Mouse (Mus musculus): ENCODE measurements around the gene E130309D02Rik. TPM values are rescaled to one million over a fixed set of nuclear protein-coding genes. Genes with fewer than 3 reads are reported as not detected.

The E130309D02Rik gene
- total and polyA plus RNA-seq, 3 experiments, result 25.6 to 54.9 (median 36.4) TPM

DNA sequence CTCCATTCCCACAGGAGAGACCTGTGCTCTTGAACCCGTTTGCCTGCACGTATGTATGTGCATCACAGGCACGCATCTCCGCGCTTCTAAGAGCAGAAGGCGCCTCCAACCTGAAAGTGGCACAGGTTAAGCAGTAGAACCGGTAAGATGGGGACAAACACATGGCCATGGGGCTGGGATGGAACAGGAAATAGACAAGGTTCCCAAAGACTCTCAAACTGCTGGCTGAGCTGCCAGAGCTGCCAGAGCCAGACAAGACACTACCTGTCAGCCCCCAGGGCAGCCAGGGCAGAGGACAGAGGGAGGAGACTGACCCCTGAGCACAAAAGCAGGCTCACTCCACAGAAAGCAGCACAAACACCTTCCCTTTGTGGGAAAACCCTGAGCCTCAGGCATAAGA is 5.2 kb downstream of the E130309D02Rik start:
- no peak for DNase-seq

DNA sequence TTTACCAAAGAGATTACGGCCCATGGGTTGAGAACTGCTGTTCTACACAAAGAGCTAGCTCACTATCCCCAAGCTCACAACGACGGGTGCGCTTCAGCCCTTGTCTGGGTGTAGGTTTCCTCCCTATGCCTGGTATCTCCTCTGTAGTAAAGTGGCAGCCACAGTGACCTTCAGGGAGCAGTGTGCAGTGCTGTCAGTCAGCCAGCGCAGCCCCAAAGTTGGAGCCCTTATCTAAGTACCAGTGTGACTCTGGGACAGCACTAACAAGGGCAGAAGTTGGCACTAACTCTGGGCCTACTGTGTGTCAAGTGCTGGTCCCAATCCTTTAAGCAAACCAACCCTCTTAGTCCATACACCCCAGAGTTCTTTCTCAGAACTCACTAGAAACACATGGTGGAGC is 6.3 kb downstream of the E130309D02Rik start:
- DNase-seq, result no peak

DNA sequence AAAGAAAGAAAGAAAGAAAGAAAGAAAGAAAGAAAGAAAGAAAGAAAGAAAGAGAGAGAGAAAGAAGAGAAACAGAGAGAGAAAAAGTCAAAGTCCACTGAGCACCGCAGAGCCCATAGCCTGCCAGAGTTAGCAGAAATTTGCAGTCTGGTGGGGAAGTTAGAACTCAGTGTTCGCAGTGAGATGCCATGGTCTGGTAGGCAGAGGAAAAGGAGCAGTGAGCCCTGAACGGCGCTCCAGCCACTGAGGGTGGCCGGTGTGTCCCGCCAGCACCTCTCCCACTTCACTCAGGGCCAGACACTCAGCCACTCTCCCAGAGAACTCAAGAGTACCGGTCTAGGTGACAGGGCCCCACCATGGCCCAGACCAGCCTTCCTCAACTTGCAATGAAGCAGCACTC is 10.9 kb downstream of the E130309D02Rik start:
- DNase-seq, result no peak

DNA sequence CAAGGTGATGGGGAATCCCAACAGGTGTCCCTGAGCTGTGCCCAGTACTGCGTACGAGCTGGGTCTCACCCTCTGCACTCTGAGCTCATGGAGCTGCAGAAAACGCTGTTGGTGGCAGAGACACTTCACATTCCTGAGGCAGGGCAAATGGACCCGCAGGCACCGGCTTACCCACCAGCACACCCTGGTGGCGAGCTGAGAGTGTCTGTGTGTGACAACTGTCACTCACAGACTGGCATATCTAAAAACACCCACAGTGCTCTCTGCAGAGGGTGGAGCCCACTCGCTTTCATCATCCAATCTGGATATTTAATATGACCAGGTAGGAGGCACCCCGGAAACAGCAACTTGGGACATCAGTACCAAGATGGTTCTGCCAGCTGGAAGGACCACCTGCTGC is 13.9 kb downstream of the E130309D02Rik start:
- no peak for DNase-seq

DNA sequence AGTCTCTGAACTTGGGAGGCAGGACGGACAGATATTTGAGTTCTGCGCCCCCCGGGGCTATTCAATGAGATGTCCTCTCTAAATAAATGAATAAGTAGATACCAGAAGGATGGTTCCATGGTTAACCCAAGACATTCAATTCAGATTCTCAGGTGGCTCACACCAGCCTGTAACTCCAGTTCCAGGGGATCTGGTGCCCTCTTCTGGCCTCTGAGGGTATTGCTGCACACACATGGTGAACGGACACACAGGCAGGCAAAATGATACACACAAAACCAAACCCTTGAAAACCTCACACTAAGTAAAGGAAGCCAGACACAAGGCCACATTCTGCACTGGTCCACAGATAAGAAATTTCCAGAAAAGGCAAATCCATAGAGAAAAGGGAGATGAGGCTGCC is 15.5 kb downstream of the E130309D02Rik start:
- DNase-seq, result peak; percentile 41

DNA sequence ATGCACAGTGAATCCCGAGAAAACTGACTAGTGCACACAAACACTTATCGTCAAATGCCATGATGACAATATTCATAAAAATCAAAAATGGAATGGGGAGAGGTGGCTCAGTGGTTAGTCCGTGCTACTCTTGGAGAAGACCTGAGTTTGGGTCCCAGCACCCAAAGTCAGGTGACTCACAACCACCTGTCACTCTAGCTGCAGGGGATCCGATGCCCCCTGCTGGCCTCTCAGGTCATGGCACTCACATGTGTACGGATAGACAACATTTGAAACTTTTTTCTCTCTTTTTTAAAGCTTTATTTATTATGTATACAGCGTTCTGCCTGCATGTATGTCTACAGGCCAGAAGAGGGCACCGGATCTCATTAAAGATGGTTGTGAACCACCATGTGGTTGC is 16.8 kb downstream of the E130309D02Rik start:
- DNase-seq, result no peak

DNA sequence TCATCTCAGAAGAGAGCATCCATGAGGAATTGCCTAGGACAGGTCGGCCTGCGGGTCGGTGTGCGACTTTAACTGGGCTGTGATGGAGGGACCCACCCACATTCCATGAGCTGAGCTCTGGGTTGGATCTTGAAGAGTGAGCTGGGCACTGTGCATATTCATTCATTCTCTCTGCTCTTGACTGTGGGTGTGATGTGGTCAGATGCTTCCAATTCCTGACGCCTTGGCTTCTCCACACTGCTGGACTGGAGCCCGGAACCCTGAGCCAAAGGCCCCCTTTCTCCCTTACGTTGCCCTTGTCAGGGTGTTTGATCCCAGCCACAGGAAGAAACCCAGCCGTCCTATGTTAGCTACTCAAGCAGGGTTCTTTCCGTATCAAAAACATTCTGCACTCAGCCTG is 17.2 kb downstream of the E130309D02Rik start:
- DNase-seq, result no peak

DNA sequence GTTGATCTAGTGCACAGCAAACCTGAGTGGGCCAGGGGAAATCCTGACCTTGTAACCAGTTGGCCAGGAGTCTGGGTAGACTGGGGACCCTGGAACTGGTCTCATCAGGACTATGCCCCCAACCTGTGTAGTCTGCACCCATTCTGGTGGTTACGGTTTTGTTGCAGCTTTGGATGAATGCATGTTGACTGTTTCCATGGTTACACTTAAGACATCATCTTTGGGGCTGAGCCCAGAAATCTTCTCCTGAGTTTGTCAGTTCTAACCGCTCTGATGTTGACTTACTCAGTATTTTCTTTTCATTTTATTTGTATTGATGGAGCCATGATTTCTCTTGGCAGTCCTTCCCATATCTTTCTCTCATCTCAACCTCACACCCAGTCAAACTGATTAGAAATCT is 19.8 kb downstream of the E130309D02Rik start:
- no peak for DNase-seq

DNA sequence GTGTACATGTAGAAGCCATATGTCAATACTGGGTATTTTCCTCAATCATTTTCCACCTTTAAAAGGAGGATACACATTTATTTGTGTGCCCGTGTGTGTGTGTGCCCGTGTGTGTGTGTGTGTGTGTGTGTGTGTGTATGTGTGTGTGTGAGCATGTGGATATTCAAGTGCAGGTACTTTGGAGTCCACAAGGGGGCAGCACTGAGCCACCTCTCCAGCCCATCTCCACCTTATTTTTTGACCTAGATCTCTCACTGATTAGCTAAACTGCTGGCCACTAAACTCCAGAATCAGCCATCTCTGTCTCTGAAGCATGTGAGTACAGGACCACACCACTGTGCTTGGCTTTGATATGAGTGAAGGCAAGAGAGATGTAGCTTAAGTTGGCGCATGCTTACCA is 20.3 kb downstream of the E130309D02Rik start:
- DNase-seq, result no peak

DNA sequence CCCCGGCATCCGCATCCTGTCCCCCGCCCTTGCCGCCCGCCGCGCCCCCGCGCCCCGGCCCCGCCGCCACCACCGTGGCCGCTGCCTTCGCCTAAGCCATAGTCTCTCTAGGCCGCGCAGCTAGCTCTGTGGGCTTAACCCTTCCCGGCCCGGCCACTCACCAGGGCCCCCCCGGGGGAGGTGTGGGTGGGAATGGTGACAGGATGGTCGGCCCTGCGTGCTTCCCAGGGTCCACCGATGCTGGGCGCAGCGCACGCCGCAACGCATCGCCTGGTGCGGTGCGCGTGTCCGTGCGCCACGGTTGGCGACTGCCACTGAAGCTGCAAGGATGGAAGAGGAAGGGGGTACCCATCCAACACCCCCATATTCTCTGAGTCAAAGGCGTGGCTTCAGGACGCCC is 21.8 kb downstream of the E130309D02Rik start, which contains the start of gene Zfp853:
TSS of gene Zfp853 (minus strand) at position 220 of the 400 bp plus-strand sequence.
- no peak for DNase-seq

DNA sequence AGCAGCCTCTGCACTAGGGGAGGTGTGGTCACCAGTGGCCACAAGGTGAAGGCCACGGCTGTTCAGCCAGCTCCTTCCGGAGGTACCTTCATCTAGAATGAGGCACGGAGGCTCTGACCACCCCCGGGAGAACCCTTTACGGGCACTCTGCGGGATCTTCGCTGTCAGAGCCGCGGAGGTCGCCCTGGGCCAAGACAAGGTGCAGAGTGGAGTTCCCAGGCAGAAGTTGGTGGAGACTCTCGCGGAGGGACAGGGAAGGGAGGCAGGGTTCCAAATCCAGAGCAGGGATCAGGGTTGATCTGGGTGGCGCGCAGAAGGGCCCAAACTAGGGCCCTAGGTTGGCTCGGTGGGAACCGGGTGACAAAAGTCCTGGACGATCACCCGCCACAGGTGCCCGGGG is 22.3 kb downstream of the E130309D02Rik start:
- no peak for DNase-seq

DNA sequence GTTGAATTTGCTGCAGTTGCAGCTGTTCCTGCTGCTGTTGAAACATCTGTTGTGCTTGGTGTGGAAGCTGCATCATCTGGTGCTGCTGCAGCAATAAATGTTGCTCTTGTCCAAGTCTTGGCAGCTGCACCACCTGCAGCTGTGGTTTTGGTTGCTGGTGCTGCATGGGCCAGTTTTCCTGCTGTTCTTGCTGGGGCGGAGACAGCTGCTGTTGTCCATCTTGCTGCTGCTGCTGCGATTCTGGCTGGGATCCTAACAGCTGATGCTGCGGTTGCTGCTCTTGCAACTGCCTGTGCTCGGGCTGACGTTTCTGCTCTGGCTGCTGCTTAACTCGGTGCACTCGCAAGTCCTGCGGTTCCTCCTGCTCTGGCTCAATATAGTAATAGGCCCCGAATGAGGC is 25.9 kb downstream of the E130309D02Rik start:
- DNase-seq, result no peak

DNA sequence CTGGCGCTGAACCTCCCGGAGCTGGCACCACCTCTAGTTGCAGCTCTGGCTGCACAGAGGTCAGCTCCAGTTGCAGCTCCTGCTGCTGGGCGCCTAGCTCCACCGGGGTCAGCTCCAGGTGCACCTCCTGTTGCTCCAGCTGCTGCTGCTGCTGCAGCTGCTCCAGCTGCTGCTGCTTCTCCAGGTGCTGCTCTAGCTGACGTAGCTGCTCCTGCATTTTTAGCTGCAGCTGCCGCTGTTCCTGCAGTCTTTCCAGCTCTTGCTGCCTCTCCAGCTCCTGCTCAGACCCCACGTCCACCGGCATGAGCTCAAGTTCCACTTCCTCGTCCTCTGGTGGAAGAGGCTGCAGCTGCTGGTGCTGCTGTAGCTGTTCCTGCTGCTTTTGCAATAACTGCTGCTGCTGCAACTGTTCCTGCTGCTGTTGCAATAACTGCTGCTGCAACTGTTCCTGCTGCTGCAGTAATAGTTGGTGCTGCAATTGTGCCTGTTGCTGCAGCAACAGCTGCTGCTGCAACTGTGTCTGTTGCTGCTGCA is 26.7 kb downstream of the E130309D02Rik start:
- no peak for DNase-seq

DNA sequence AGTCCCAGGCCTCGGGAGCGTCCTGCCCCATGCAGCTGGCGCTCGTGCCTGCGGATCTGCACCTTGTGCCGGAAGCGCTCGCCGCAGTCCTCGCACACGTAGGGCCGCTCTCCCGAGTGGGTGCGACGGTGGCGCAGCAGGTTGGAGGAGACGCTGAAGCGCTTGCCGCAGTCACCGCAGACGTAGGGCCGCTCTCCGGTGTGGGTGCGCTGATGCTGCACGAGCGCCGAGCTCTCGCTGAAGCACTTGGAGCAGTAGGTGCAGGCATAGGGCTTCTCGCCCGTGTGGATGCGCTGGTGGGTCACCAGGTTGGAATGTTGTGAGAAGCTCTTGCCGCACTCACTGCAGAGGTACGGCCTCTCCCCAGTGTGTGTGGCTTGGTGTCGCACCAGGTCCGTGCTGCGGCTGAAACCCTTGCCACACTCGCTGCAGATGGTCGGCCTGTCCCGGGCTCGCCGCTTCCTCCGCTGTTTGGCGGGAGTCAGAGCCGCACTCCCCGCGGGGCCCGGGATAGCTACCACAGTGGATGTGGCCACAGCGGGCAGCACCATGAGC is 27.3 kb downstream of the E130309D02Rik start:
- no peak for DNase-seq

DNA sequence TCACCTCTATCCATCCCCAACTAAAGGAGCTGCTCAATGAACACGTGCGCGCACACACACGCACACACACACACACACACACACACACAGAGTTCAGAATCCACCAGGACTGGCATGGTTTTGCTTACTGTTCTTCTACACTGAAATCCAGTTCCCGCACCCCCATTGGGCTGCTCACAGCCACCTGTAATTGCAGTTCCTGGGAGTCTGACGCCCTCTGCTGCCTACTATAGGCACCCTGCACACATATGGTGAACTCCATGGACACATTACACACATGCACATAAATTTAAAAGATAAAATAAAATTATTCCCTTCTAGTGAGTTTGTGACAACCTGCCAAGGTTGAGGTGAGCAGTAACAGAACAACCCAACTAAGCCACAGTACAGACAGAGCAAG is 30.4 kb downstream of the E130309D02Rik start:
- no peak for DNase-seq

DNA sequence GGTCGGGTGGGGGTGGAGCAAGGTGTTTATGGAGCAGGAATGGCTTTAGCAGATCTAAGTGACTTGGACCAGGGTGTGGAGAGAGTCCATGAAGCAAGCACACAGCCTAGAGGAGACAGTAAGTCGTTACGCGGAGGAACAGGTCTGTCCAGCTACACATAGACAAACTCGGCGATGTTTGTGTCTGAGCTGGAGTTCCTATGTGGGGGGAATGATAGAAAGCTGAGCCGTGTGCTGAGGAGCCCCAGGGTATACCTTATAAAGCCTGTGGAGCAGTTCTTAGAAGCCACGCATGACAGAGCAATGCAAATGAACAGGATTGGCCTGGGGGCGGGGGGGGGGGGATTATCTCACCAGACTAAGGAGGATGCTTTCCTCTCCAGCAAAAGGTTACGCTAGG is 35.9 kb downstream of the E130309D02Rik start:
- no peak for DNase-seq

DNA sequence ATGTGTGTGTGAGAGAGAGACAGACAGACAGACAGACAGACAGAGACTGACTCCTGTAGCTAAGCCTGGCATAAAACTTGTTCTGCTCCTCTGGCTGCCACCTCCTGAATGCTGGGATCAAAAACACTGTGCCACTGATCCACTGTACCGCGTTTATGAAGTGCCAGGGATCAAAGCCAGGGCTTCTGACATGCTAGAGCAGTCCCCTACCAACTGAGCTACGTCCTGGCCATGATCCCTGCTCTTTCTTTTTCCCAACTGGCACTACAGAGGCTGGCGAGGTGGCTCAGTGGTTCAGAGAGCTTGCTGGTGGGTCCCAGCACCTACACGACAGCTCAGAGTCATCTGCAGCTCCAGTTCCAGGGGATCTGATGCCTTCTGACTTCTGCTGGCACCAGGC is 39.4 kb downstream of the E130309D02Rik start:
- DNase-seq, result no peak

DNA sequence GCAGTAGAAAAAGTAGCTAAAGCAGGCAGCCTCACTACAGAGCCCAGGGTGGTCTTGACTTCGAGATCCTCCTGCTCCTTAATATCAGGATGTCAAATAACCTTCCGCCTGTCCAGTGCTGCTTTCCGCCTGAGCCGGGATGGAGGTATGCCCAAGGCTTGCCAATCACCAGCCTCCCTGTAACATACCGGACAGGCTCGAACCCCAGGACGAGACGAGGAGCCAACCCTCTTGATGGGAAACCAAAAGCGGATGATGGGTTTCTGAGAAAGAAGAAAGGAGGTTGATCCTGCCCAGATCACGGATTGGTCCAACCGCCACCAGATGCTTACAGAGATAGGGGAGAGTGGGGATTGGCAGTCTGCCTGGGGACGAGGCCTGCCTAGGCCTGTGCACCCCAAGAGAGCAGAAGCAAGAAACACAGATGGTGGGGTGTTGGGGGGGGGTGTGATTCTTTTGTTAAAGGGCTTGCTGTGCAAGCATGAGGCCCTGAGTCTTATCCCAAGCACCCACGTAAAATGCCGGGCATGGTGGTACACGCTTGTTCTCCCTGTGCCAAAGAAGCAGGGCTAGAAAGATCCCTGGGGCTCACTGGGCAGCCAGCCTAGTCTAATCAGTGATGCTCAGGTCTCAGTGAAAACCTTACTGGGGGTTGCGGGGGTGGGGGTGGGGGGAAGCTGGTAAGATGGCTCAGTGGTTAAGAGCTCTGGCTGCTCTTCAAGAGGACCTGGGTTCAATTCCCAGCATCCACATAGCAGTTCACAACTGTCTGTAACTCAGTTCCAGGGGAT is 42.4 kb downstream of the E130309D02Rik start:
- DNase-seq, result no peak

DNA sequence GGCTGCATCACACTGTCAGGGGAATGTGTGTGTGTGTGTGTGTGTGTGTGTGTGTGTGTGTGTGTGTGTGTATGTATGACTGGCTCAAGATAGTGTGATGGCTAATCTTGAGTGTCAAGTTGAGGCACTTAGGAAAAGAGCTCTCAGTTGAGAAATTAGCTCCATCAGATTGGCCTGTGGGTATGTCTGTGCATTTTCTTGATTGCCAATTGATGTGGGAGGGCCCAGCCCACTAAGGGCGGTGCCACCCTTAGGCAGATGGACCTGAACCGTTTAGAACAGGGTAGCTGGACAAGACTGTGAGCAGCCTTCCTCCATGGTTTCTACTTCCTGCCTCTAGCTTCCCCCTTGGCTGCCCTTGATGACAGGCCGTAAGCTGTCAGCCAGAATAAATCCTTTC is 43.1 kb downstream of the E130309D02Rik start:
- no peak for DNase-seq

DNA sequence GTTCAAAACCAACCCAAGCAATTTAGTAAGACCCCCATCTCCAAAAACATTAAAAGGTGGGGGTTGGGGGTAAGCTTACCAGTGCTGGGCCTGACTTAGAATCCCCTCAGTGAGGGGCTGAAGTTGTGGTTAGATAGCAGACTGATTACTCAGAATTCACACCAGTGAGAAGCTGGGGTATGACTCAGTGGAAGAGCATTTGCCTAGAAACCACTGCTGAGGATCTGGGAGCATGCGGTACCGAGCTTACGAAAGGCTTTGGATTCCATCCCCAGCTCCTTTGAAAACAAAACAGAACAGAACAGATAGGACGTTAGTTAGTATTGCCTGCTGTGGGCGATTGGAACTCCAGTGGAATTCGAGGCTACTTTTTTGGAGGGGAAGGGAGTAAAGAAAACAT is 43.5 kb downstream of the E130309D02Rik start:
- DNase-seq, result peak; percentile 45

DNA sequence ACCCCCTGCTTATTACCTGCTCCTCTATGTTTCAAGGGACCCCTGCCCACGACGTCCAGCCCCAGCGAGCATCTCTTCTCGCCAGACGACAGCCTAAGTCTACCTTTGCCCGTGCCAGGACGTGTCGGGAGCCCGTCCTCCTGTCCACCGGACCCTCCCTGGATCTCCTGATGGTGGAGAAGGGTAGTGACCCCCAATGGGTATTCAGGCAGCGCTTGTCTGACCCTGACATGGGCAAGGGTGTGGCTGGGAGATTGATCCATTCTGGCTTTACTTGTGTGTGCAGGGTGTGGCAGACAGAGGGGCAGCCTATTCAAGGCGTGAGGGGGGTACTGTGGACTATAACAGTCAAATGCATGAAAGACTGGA is 45.0 kb downstream of the E130309D02Rik start:
- DNase-seq, result no peak

DNA sequence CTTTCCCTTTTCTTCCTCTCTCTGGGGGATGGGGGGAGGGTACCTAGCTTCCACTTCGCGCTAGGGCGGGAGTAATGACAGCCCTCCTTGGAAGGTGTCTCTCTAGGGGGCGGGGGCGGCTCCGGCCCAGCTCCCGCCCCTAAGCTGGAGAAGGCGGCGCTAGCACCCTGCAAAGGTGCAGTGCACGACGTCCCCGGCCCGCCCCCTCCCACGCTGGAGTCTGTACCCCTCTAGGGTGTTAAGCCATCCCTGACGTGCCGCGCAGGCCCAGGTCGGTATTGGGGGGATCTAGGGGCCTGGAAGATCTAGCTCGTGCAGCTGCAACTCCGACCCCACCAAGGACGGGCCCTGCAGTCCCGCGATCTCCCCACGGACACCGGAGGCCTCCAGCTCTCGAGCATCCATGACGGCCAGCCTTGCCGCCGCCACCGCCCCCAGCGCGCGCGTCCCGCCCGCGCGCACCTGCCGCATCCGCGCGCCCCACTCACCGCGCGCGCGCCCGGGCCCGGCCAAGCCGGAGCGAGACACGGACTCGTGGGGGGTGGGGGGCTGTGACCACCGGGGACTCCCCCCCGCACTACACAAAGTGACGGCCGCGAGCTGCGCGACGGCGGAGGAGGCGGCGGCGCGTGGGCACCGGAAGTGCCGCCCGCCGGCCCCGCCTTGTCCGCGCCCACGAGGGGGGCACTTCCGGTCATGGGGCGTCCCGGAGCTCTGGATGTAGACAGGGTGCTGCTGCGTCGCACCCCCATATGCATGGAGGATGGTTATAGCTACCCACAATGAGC is 45.6 kb downstream of the E130309D02Rik start, which contains the start of gene Zfp316:
TSS of gene Zfp316 (minus strand) at position 660 of the 788 bp plus-strand sequence.
- peak; percentile 83 for DNase-seq

DNA sequence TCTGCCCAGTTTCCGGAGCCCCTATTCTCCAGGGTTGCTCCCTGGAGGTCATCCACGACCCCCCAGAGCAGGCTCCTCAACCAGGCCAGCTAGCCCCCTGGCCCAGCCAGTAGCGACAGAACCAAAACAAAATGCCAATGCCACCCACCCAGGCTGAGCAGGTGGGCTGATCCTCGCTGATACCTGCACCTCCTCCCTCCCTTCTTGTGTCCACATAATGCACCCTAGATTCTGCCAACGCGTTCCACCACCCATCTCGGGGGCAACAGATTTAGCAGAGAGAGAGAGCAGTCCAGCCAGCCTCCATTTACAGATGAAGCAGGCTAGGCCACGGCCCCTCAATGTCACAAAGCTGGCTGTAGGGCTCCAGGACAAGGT is 46.2 kb downstream of the E130309D02Rik start:
- DNase-seq, result no peak
